Mouse (Mus musculus) embryo, embryonic 11.5 days (tissue): ENCODE results near the gene Pacsin2.
A peak's percentile ranks its signal among the peaks of the same experiment; 100 is the strongest.
"Not testable (repeated sequence)": the region's sequence is repeated elsewhere in the genome, so short reads cannot be mapped to it uniquely, and the experiment has no call there.

Experiments used
- DNase-seq: peaks from one replicate; pipeline ENCODE4 v3.0.0-alpha.2; 2012; ENCODE audit warnings: low read depth, low spot score

The Pacsin2 gene

GRCm38 (mm10) chr15:83464083-83464904 is at the start of gene Pacsin2:
TSS of gene Pacsin2 (minus strand) at chr15:83464606.
- peak; percentile 93 for DNase-seq

DNA sequence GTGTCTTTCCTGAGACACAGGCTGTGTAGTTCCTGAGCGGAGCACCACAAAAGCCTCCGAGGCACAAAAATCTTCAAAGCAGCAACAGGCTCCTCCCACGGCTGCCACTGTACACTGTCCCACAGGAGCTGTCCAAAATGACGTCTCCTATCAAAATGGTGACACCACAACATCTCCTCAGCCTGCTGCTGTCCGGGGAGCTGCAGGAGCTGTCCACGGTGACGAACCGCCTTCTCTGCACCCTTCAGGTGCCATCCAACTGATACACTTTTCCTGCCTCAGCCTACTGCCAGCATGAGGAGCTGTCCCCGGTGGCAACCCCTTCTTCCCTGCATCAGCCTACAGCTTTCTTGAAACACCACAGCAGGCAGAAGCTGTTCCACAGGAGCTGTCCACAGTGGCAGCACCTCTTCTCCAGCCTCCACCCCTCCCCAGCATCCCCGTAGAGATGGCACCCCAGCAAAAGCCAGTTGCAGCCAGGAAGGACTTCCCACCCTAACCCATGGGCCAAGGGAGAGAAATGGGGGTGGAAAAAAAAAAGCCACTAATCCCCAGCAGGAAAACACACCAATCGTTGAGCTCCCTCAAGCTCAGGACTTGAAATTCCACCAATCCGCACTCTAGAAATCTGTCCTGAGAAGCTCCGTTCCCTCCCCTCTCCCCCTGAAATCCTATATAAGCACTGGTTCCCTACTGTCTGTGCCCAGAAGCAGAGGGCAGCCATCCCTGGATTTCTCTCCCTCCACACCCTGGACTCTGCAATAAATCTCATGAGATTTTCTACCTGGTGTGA is 48.3 kb upstream of the Pacsin2 start:
- no peak for DNase-seq

DNA sequence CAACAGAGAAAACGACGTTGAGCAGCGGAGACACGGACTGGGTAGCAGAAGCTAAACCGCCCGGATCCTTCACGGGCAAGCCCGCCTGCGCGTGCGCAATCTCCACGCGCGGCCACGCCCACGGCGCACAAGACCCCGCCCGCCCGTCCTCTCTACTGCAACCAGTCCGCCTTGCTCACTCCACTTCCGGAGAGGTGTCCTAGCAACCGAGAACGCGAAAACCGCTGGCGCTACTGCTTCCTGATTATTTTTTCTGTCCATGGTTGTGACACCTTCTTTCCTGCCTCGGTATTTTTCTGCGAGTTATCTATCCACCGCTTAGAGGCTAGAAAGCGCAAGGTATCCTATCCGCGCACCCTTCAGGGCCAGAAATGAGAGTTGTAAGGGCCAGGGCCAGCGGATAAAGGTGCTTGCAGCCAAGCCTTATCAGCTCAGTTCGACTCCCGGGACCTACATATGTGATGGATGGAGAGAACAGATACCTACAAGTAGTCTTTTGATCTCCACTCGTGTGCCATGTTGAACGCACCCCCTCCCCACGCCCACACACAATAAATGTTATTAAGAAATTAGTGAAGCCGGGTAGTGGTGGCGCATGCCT is 46.5 kb upstream of the Pacsin2 start, which contains the start of gene Ttll1:
Ttll1 (minus strand) TSS at position 89 of the 601 bp plus-strand sequence.
- peak; percentile 89 for DNase-seq

DNA sequence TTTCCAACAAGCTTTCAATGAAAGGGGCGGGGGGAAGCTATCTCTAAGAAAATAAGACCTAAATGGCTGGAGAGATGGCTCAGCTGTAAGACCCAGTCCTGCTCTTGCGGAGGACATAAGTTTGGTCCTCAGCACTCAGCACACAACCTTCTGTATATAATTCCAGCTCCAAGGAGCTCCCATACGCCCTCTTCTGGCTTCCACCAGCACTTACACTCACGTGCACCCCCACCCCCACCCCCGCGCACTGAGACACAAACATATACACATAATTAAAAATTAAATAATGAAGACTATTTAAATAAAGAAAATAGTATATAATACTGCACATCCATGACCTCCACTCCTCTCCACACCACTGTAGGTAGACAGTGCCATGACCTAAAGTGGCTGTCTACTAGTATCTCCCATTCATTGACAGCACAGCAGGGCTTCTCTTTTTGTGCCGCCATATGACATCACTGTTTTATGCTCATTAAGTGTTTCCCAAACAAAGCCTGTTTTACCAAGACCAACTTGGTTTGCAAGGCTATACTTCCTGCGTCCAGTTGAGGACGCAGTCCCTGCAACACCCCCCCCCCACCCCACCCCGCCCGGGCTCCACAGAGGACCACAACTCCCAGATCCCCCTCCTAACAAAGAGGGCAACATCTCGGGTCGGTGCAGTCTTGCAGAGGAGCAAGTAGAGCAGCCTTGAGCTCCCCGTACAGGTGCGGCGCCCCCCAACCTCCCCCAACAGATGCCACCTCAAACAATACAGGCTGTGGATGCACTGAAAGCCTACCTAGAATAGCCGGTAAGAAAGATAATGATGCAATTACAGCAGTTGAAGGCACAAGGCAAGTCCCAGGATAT is 45.8 kb upstream of the Pacsin2 start:
- no peak for DNase-seq

- not testable (repeated sequence) for DNase-seq
Measured at GRCm38 (mm10) chr15:83501483-83501882, 37.1 kb upstream of the Pacsin2 start.

DNA sequence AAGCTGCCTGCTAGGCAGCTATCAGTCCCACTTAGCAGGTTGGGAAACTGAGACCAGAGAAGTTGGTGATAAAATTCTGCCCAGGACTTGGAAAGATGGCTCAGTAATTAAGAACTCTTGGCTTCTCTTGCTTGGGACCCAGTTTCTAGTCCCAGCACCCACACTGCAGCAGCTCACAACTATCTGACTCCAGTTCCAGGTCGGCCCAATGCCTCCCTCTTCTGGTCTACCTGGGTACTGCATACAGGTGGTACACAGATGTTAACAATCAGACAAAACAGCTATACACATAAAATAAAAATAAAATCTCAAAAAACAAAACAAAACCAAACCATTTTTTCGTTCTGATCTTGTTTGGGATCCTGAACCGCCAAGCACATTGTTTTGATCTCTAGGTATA is 35.9 kb upstream of the Pacsin2 start:
- DNase-seq = no peak

DNA sequence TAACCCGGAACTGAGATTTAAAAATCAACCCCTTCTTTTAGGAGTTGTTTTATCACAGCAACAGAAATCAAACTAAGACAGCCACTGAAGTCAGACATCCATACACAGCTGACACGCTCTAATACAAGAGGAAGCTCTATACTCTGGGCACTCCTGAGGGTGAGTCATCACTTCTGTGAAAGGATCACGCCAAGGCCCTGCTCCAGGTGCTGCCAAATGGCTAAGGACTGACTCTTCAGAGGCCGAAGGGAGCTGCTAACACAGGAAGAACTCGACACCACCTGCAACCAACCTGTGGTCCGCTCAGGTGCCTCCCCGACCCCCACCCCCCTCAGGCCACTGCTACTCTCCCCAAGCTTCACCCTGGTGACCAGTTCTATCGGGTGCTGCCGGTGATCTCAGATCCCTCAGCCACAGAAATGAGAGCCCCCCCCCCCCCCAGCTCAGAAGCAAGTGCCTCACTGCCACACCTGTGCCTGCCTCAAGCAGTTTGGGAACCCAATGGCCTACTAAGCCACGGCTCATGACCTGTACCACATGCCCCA is 34.9 kb upstream of the Pacsin2 start:
- DNase-seq = no peak

DNA sequence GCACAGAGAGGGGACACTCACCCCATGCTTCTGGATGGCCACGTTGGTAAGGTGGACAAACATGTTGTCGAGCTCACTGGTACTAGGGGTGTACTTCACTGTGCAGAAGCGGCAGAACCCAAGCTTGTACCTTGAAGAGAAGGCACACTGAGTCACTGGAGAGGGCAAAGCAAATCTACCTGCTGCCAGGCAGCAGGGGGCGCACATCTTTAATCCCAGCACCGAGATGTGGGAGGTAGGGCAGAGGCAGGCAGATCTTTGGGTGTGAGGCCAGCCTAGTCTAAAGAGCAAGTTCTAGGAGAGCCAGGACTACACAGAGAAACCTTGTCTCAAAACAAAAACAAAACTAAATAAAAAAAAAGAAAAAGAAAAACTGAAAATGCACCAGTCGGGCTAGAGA is 32.9 kb upstream of the Pacsin2 start:
- DNase-seq = no peak

- DNase-seq = no peak
Measured at GRCm38 (mm10) chr15:83495787-83496367, 31.5 kb upstream of the Pacsin2 start.

GRCm38 (mm10) chr15:83495195-83495594 is 30.8 kb upstream of the Pacsin2 start:
- no peak for DNase-seq

DNA sequence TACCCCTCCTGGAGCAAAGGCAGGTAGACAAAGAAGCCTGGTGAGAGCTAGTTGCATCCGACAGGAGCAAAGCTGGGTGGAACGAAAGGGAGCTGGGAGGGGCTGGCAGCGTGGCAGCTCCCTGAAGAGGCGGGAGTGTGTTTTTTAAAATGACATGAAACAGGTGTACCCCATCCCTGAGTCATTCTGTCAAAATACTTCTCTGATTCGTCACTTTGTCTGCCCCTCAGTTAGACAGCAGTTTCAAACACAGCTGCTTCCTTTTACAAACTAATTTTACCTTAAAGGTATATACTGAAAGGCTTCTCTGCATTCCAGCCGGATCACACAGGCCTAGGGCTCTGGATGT is 30.1 kb upstream of the Pacsin2 start:
- no peak for DNase-seq

- DNase-seq = no peak
Measured at GRCm38 (mm10) chr15:83493856-83494571, 29.6 kb upstream of the Pacsin2 start.

DNA sequence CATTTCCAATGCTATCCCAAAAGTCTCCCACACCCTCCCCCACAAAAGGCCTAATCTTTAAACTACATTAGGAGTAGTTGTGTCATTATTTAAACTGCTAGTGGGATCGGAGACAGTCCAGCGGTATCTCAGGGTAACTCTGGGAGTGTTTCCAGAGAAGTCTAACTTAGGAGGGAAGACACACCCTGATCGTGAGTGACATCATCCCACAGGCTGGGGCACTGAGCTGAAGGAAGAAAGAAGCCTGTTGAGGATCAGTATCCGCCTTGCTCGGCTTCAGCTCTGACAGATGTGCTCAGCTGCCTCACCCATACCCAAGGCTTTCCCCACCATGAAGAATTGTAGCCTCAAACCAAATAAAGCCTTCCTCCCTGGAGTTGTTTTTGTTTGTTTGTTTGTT is 27.5 kb upstream of the Pacsin2 start:
- DNase-seq = no peak

- DNase-seq = no peak
Measured at GRCm38 (mm10) chr15:83489471-83489870, 25.1 kb upstream of the Pacsin2 start.

GRCm38 (mm10) chr15:83487477-83488115 is 23.2 kb upstream of the Pacsin2 start:
- DNase-seq = no peak

DNA sequence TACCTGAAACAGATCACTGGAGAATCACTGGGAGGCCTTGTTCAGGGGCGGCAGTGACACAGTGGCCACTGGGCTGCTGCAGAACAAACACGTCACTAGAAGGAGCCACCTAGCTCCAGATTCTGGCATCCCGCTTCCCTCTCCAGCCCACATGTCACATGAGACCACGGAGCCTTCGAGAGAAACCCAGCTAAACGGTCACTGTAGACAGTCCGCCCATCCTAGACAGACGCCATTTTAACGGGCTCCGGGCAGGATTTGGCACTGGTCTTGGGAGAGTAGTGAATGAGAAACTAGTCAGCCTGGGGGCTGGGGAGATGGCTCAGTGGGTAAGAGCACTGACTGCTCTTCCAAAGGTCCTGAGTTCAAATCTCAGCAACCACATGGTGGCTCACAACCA is 19.9 kb upstream of the Pacsin2 start:
- no peak for DNase-seq

- DNase-seq = no peak
Measured at GRCm38 (mm10) chr15:83483482-83483881, 19.1 kb upstream of the Pacsin2 start.

DNA sequence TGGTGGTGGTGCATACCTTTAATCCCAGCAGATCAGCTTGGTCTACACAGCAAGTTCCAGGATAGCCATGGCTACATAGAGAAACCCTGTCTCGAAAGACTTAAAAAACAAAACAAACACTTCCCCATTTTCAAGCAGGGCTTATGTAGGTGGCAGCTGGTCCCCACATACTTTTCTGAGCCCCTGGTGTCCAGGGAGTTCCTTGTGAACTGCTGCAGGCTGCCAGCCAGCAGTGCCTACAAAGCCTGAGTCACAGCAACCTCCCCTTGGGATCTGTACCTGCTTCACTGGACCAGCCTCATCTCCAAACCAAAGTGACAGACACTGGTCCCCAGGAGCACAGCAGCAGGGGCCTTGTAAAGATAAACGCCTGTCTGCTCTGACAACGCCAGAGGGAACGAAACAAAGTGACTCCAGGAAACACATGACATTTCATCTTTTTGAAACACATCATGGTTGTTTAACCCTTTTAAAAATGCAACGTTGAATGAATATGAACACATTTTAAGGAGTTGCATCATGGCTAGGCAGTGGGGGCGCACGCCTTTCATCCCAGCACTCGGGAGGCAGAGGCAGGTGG is 18.3 kb upstream of the Pacsin2 start:
- no peak for DNase-seq

DNA sequence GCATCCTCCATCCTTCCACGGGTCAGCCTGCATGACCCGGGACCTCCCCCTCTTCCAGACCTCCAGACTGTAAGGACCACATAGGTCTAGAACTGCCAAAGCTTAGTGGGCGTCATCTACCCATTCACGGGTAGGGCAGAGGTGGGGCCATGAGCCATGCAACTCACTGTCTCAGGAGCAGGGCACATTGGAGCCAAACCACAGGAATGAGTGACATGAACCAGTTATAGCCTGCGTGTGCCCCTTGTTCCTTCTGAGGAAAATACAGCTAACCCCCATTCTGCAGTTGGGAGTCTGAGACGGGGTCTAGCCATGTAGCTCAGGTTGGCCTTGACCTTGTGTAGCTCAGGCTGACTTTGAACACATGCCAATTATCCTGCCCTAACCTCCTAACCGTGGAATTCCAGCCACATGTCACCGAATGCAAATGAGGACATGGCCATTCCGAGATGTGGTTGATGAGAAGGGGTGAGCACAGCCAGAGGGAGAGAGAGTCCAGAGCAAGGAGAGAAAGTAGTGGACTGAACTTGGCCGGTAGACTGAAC is 16.9 kb upstream of the Pacsin2 start:
- no peak for DNase-seq
